ENCODE assay signal across 12 mouse cellular contexts in the genomic region with DNA sequence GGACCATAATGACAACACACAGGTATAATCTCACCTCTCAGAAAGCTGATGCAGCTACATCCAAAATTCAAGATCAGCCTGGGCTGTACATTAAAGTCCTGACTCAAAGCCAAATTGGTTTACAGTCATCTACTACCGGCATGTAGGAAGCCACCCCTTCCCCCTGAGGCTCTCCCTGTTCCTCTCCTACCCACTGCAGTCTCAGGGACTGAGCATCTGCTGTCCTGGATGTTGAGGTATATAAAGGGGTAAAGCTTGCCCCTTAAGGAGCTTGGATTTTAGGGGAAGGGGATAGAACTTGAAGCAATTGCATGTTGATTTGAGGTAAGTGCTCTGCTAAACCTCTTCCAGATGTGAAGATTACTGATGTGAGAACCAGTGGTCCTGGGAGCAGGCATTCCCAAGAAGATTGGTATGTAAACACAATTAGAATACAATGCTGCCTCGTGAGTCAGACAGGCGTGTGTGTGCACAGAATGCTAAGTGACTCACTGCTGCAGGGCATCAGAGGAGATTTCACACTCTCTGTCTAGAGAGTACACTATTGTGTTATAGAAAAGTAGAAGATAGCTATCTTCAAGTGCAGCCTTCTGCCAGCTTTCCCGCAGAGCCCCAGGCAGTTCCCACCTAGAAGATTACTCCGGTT.
DNase-seq lines count a peak whose midpoint lies in the region; ATAC-seq and TF ChIP-seq lines count a peak whose summit lies in the region.
"Had no signal": no experiment of that assay in that cellular context is flagged by ENCODE, and none has a peak within 500 bp of the region (broad histone marks: within the 10 kb centered on the region; RNA-seq: fewer than 3 reads in every experiment).

No protein-coding gene starts in this region.

- H3K27ac ChIP-seq in neural tube, embryonic 11.5 days (ENCODE audit: low read depth, low read length), result no peak overlapping the region
- peak overlapping the region; percentile 39; the same call in 1 of the 2 replicates for H3K27ac ChIP-seq in embryonic fibroblast, embryonic 13.5 days (ENCODE audit: insufficient read depth, low read length)
- peak overlapping the region; percentile 82 for H3K27ac ChIP-seq in midbrain, embryonic 10.5 days (replicated peaks)
- H3K27ac ChIP-seq in thymus, adult 2 months (ENCODE audit: control insufficient read depth, insufficient read depth, low read length), result no peak overlapping the region
- no peak overlapping the region for H3K27ac ChIP-seq in kidney, embryonic 16.5 days (ENCODE audit: low read length)
- H3K27ac ChIP-seq: macrophage had no signal

- peak; percentile 55 for ATAC-seq in neural tube, embryonic 11.5 days (ENCODE audit: insufficient read depth, low FRiP score, low TSS enrichment)
- ATAC-seq in kidney, embryonic 16.5 days (ENCODE audit: low FRiP score, low TSS enrichment), result no peak

- H3K36me3 ChIP-seq in neural tube, embryonic 11.5 days (ENCODE audit: control insufficient read depth, insufficient read depth, low read length), result no peaks in the 10 kb centered on the region
- no peaks in the 10 kb centered on the region for H3K36me3 ChIP-seq in midbrain, embryonic 10.5 days
- H3K36me3 ChIP-seq in thymus, adult 2 months (ENCODE audit: control insufficient read depth, insufficient read depth, low read length), result no peaks in the 10 kb centered on the region
- no peaks in the 10 kb centered on the region for H3K36me3 ChIP-seq in kidney, embryonic 16.5 days (ENCODE audit: insufficient read depth, low read length)

- no peaks in the 10 kb centered on the region for H3K27me3 ChIP-seq in neural tube, embryonic 11.5 days (ENCODE audit: control insufficient read depth, insufficient read depth, low read length)
- H3K27me3 ChIP-seq in midbrain, embryonic 10.5 days (ENCODE audit: low read depth, poor library complexity, severe bottlenecking), result no peaks in the 10 kb centered on the region
- H3K27me3 ChIP-seq in thymus, adult 2 months (ENCODE audit: control insufficient read depth, insufficient read depth, low read length), result no peaks in the 10 kb centered on the region
- H3K27me3 ChIP-seq in kidney, embryonic 16.5 days (ENCODE audit: insufficient read depth, low read length), result no peaks in the 10 kb centered on the region

- H3K4me3 ChIP-seq in neural tube, embryonic 11.5 days (ENCODE audit: low read depth, low read length), result no peak overlapping the region
- H3K4me3 ChIP-seq in embryonic fibroblast, embryonic 13.5 days (ENCODE audit: insufficient read depth, low read length), result no peak overlapping the region
- H3K4me3 ChIP-seq in midbrain, embryonic 10.5 days, result no peak overlapping the region
- H3K4me3 ChIP-seq in thymus, adult 2 months (ENCODE audit: control insufficient read depth, insufficient read depth, low read length), result no peak overlapping the region
- H3K4me3 ChIP-seq in kidney, embryonic 16.5 days (ENCODE audit: low read length), result no peak overlapping the region

- TF ChIP-seq POLR2A in embryonic fibroblast, embryonic 13.5 days (IDR thresholded peaks at IDR 0.05; ENCODE audit: low read depth, low read length), result no peak
- TF ChIP-seq POLR2A in thymus, adult 2 months (IDR thresholded peaks at IDR 0.05; ENCODE audit: control insufficient read depth, extremely low read depth, insufficient read depth, low read length, poor library complexity), result no peak

- peak; percentile 72 for DNase-seq in neural tube, embryonic 11.5 days (ENCODE audit: low spot score)
- DNase-seq in neural tube, embryonic 10.5 days (ENCODE audit: extremely low spot score, low spot score), result no peak
- DNase-seq in midbrain, embryonic 10.5 days (ENCODE audit: low spot score), result peak; percentile 38
- DNase-seq in telencephalon, adult 2 months (ENCODE audit: low read depth, low spot score), result peak; percentile 10
- no peak for DNase-seq in B cell, adult 2 months
- DNase-seq in thymus, adult 2 months, result no peak
- DNase-seq: adrenal gland, postnatal 14 days; kidney, postnatal 14 days; thymus, adult 18-20 months had no signal

- TF ChIP-seq CTCF in embryonic fibroblast, embryonic 13.5 days (IDR thresholded peaks at IDR 0.05; ENCODE audit: borderline replicate concordance, insufficient read depth, low read length), result no peak
- TF ChIP-seq CTCF in thymus, adult 2 months (IDR thresholded peaks at IDR 0.05; ENCODE audit: borderline replicate concordance, control insufficient read depth, extremely low read depth, insufficient read depth, low read length, poor library complexity), result no peak

- H3K4me2 ChIP-seq in neural tube, embryonic 11.5 days (ENCODE audit: low read depth), result no peak overlapping the region
- H3K4me2 ChIP-seq in kidney, embryonic 16.5 days (replicated peaks; ENCODE audit: low read depth, low read length), result no peak overlapping the region

- WGBS in neural tube, embryonic 11.5 days, result 50% methylated on average over 5 of the region's 5 CpGs
- 54% methylated on average over 5 of the region's 5 CpGs for WGBS in midbrain, embryonic 10.5 days
- WGBS in thymus, adult 2 months, result 34% methylated on average over 5 of the region's 5 CpGs
- WGBS in kidney, embryonic 16.5 days, result 50% methylated on average over 5 of the region's 5 CpGs

- no peak overlapping the region for H3K9ac ChIP-seq in neural tube, embryonic 11.5 days (ENCODE audit: low read length)
- H3K9ac ChIP-seq in kidney, embryonic 16.5 days (replicated peaks; ENCODE audit: low read length), result no peak overlapping the region

- no peaks in the 10 kb centered on the region for H3K9me3 ChIP-seq in neural tube, embryonic 11.5 days (ENCODE audit: control insufficient read depth, low read length)
- H3K9me3 ChIP-seq in midbrain, embryonic 10.5 days (replicated peaks), result no peaks in the 10 kb centered on the region
- H3K9me3 ChIP-seq in kidney, embryonic 16.5 days (ENCODE audit: low read length), result no peaks in the 10 kb centered on the region

- H3K4me1 ChIP-seq in neural tube, embryonic 11.5 days (ENCODE audit: control insufficient read depth, insufficient read depth, low read length), result no peaks in the 10 kb centered on the region
- no peaks in the 10 kb centered on the region; the same call in 1 of the 2 replicates for H3K4me1 ChIP-seq in embryonic fibroblast, embryonic 13.5 days (ENCODE audit: control insufficient read depth, insufficient read depth, low read length)
- peaks cover 19% of the 10 kb centered on the region for H3K4me1 ChIP-seq in midbrain, embryonic 10.5 days
- no peaks in the 10 kb centered on the region for H3K4me1 ChIP-seq in thymus, adult 2 months (replicated peaks; ENCODE audit: control insufficient read depth, insufficient read depth, low read length)
- H3K4me1 ChIP-seq in kidney, embryonic 16.5 days (ENCODE audit: insufficient read depth, low read length), result no peaks in the 10 kb centered on the region

Comparison
In these comparisons a context has a peak if more than half of its experiments do, and no peak if none do; other contexts are left out.
1. DNase-seq: peak in neural tube, embryonic 11.5 days (single experiment), midbrain, embryonic 10.5 days (single experiment) and telencephalon, adult 2 months (single experiment); none in neural tube, embryonic 10.5 days (single experiment), B cell, adult 2 months (0 of 2) and thymus, adult 2 months (single experiment).
2. H3K27ac ChIP-seq: peak in embryonic fibroblast, embryonic 13.5 days (single experiment) and midbrain, embryonic 10.5 days (single experiment); none in neural tube, embryonic 11.5 days (single experiment), thymus, adult 2 months (single experiment) and kidney, embryonic 16.5 days (single experiment).